Mouse (Mus musculus): ENCODE results near the gene Mllt6.

GRCm38 (mm10) chr11:97716021-97716420 is 52.8 kb downstream of the Mllt6 start:
- TF ChIP-seq USF1 (IDR thresholded peaks at IDR 0.05; ENCODE audit: low read depth, low read length) (no peak), EP300 (IDR thresholded peaks at IDR 0.05; ENCODE audit: low read length) (no peak), CTCF (conservative IDR thresholded peaks at IDR 0.05 in 1 of 2, IDR thresholded peaks at IDR 0.05 in 1 of 2; ENCODE audit: low read depth in 2 of 2, low read length in 2 of 2) (no peak), ELF1 (IDR thresholded peaks at IDR 0.05; ENCODE audit: low read depth, low read length) (no peak)
